Mouse (Mus musculus) spleen, adult 2 months (tissue): ENCODE measurements around the gene Sox13.

Source experiments
- CTCF ChIP-seq: fragments of 200-500 bp; IDR thresholded peaks from 2 replicates; pipeline ENCODE4 v1.5.1; 2011; ENCODE audit warnings: mild to moderate bottlenecking, inconsistent platforms; ENCODE audit not compliant: insufficient read depth, insufficient read length, insufficient replicate concordance; ENCODE audit errors: extremely low read depth
- POLR2A ChIP-seq: fragments of 200-500 bp; IDR thresholded peaks from 2 replicates; pipeline ENCODE4 v1.6.1; 2011; ENCODE audit warnings: low read depth, low read length, inconsistent platforms

- TF ChIP-seq CTCF (no peak), POLR2A (no peak)
Measured at GRCm38 (mm10) chr1:133362103-133362502, 62.1 kb downstream of the Sox13 start.
